Mouse (Mus musculus) c-Kit-negative CD71-positive TER-119-positive erythroid progenitor cells, embryonic 14.5 days (primary cell): ENCODE data around the gene Fblim1.

Experiments used
- DNase-seq: peaks from one replicate; pipeline ENCODE4 v3.0.0-alpha.2; 2013; ENCODE audit warnings: low read depth, low spot score

Fblim1 gene

GRCm38 (mm10) chr4:141600364-141600763 is 5.5 kb downstream of the Fblim1 start:
- DNase-seq: no peak

- DNase-seq: no peak
These were observed 6.4 kb downstream of the Fblim1 start for GRCm38 (mm10) chr4:141599251-141600141.

GRCm38 (mm10) chr4:141598894-141599250 is 7.0 kb downstream of the Fblim1 start:
- no peak for DNase-seq

- DNase-seq: no peak
These were observed 7.5 kb downstream of the Fblim1 start for GRCm38 (mm10) chr4:141598199-141598893.

- DNase-seq: no peak
These were observed 9.1 kb downstream of the Fblim1 start for GRCm38 (mm10) chr4:141596700-141597328.

GRCm38 (mm10) chr4:141595605-141596268 is 10.2 kb downstream of the Fblim1 start:
- no peak for DNase-seq

GRCm38 (mm10) chr4:141595138-141595537 is 10.8 kb downstream of the Fblim1 start:
- no peak for DNase-seq

GRCm38 (mm10) chr4:141591547-141591946 is 14.3 kb downstream of the Fblim1 start:
- peak; percentile 35 for DNase-seq

- DNase-seq: no peak
These were observed 22.0 kb downstream of the Fblim1 start for GRCm38 (mm10) chr4:141583919-141584318.

GRCm38 (mm10) chr4:141581051-141581450 is 24.8 kb downstream of the Fblim1 start:
- DNase-seq: no peak

GRCm38 (mm10) chr4:141578833-141579232 is 27.1 kb downstream of the Fblim1 start:
- DNase-seq: no peak

GRCm38 (mm10) chr4:141576877-141577276 is 29.0 kb downstream of the Fblim1 start:
- no peak for DNase-seq

GRCm38 (mm10) chr4:141576404-141576803 is 29.5 kb downstream of the Fblim1 start:
- no peak for DNase-seq

GRCm38 (mm10) chr4:141574789-141575702 is 30.9 kb downstream of the Fblim1 start:
- DNase-seq: peak; percentile 54

- no peak for DNase-seq
These were observed 32.4 kb downstream of the Fblim1 start for GRCm38 (mm10) chr4:141573359-141573966.

- no peak for DNase-seq
These were observed 33.1 kb downstream of the Fblim1 start for GRCm38 (mm10) chr4:141572668-141573358.

- DNase-seq: no peak
These were observed 34.0 kb downstream of the Fblim1 start for GRCm38 (mm10) chr4:141571934-141572333.

- no peak for DNase-seq
These were observed 34.6 kb downstream of the Fblim1 start for GRCm38 (mm10) chr4:141571337-141571739.

- DNase-seq: no peak
These were observed 35.1 kb downstream of the Fblim1 start for GRCm38 (mm10) chr4:141570821-141571220.

GRCm38 (mm10) chr4:141570004-141570403 is 35.9 kb downstream of the Fblim1 start:
- no peak for DNase-seq
